Mouse (Mus musculus) myocyte (in vitro differentiated cells): ENCODE data around the gene Cd53. TPM values are rescaled to one million over a fixed set of nuclear protein-coding genes. Genes with fewer than 3 reads are reported as not detected.

Source experiments
- H3K27me3 ChIP-seq: one replicate; pipeline ENCODE4 v1.6.1; 2011; ENCODE audit not compliant: control insufficient read depth, insufficient read depth, insufficient read length
- H3K36me3 ChIP-seq: one replicate; pipeline ENCODE4 v1.6.1; 2011; ENCODE audit not compliant: control insufficient read depth, insufficient read depth
- H3K4me2 ChIP-seq: one replicate; pipeline ENCODE4 v1.6.1; 2011; ENCODE audit warnings: low read depth, control low read depth
- H3K4me3 ChIP-seq: one replicate; pipeline ENCODE4 v1.5.1; 2011; ENCODE audit warnings: mild to moderate bottlenecking, control low read depth, moderate library complexity
- H3K79me2 ChIP-seq: one replicate; pipeline ENCODE4 v1.6.1; 2011; ENCODE audit not compliant: control insufficient read depth, insufficient read depth
- H3ac ChIP-seq: one replicate; pipeline ENCODE4 v1.6.1; 2011; ENCODE audit not compliant: control insufficient read depth, insufficient read length
- CEBPB ChIP-seq: IDR thresholded peaks from 2 replicates; pipeline ENCODE4 v1.6.1; 2011; ENCODE audit warnings: mild to moderate bottlenecking, moderate library complexity; ENCODE audit not compliant: poor library complexity, insufficient read depth, severe bottlenecking
- E2F4 ChIP-seq: IDR thresholded peaks from one replicate; pipeline ENCODE4 v1.6.1; 2011; ENCODE audit warnings: mild to moderate bottlenecking, control low read depth, moderate library complexity; ENCODE audit not compliant: insufficient read depth
- MAX ChIP-seq: IDR thresholded peaks from one replicate; pipeline ENCODE4 v1.6.1; 2011; ENCODE audit warnings: low read depth, mild to moderate bottlenecking, control low read depth
- MYOD1 ChIP-seq, 3 experiments: IDR thresholded peaks; one replicate each; pipeline ENCODE4 v1.6.1; 2011; ENCODE audit warnings: control low read depth in 2 of 3, low read depth in 2 of 3, mild to moderate bottlenecking in 2 of 3, moderate library complexity in 1 of 3; ENCODE audit not compliant: insufficient read length in 2 of 3, control insufficient read depth in 1 of 3
- MYOG ChIP-seq, 3 experiments: IDR thresholded peaks; one replicate each; pipeline ENCODE4 v1.6.1; 2011; ENCODE audit warnings: control low read depth in 2 of 3, low read depth in 2 of 3, mild to moderate bottlenecking in 2 of 3; ENCODE audit not compliant: insufficient read length in 2 of 3, control insufficient read depth in 1 of 3, insufficient read depth in 1 of 3
- POLR2A ChIP-seq: IDR thresholded peaks from one replicate; pipeline ENCODE4 v1.6.1; 2011; ENCODE audit warnings: low read depth, mild to moderate bottlenecking, control low read depth, moderate library complexity; ENCODE audit not compliant: insufficient read length
- POLR2AphosphoS2 ChIP-seq: IDR thresholded peaks from one replicate; pipeline ENCODE4 v1.6.1; 2011; ENCODE audit warnings: low read depth, control low read depth; ENCODE audit not compliant: insufficient read length
- REST ChIP-seq: IDR thresholded peaks from one replicate; pipeline ENCODE4 v1.6.1; 2011; ENCODE audit warnings: mild to moderate bottlenecking, control low read depth, moderate library complexity; ENCODE audit not compliant: insufficient read depth, insufficient read length
- SRF ChIP-seq: IDR thresholded peaks from one replicate; pipeline ENCODE4 v1.6.1; 2011; ENCODE audit warnings: low read depth; ENCODE audit not compliant: control insufficient read depth, insufficient read length
- TCF12 ChIP-seq: IDR thresholded peaks from one replicate; pipeline ENCODE4 v1.6.1; 2011; ENCODE audit warnings: mild to moderate bottlenecking, control low read depth; ENCODE audit not compliant: poor library complexity, insufficient read depth, severe bottlenecking
- TCF3 ChIP-seq: IDR thresholded peaks from one replicate; pipeline ENCODE4 v1.6.1; 2011; ENCODE audit warnings: low read depth, control low read depth; ENCODE audit not compliant: insufficient read length
- USF1 ChIP-seq: IDR thresholded peaks from one replicate; pipeline ENCODE4 v1.6.1; 2011; ENCODE audit warnings: low read depth, mild to moderate bottlenecking, control low read depth, moderate library complexity
- polyA plus RNA-seq: library from polyadenylated mRNA; unstranded; fragments of >200 nt; fragmentation: generic; extraction: Trizol; gene quantifications from one replicate; pipeline ENCODE4 v1.2.1, GENCODE M21; 2012; ENCODE audit warnings: missing spikeins

Gene Cd53
- polyA plus RNA-seq, 1 experiment: 3.4 TPM

- no peak overlapping the region for H3ac ChIP-seq
- no peaks in the 10 kb centered on the region for H3K27me3 ChIP-seq
- no peaks in the 10 kb centered on the region for H3K36me3 ChIP-seq
- TF ChIP-seq TCF3: no peak
- TF ChIP-seq REST: no peak
- no peak for TF ChIP-seq POLR2A
- no peak for TF ChIP-seq USF1
- TF ChIP-seq SRF: no peak
- no peak for TF ChIP-seq E2F4
- H3K4me3 ChIP-seq: no peak overlapping the region
- no peak overlapping the region for H3K4me2 ChIP-seq
- no peaks in the 10 kb centered on the region for H3K79me2 ChIP-seq
These were observed 19.2 kb upstream of the Cd53 start for GRCm38 (mm10) chr3:106808972-106809695.

GRCm38 (mm10) chr3:106798079-106798478 lies 8.1 kb upstream of the Cd53 start:
- TF ChIP-seq POLR2A (no peak), E2F4 (no peak), MYOD1 (IDR thresholded peaks at IDR 0.05; ENCODE audit: control insufficient read depth in 1 of 3, insufficient read length in 2 of 3, low read depth in 2 of 3) (no peak), MYOG (IDR thresholded peaks at IDR 0.05; ENCODE audit: control insufficient read depth in 1 of 3, insufficient read depth in 1 of 3, insufficient read length in 2 of 3, low read depth in 2 of 3) (no peak), SRF (no peak), USF1 (no peak), REST (no peak), TCF3 (no peak), TCF12 (no peak), CEBPB (no peak), POLR2AphosphoS2 (no peak), MAX (no peak)
- Histone ChIP-seq H3K4me2 (no peak overlapping the region), H3ac (no peak overlapping the region), H3K79me2 (no peaks in the 10 kb centered on the region), H3K36me3 (no peaks in the 10 kb centered on the region), H3K4me3 (no peak overlapping the region), H3K27me3 (no peaks in the 10 kb centered on the region)

GRCm38 (mm10) chr3:106788440-106788887 lies 1.5 kb downstream of the Cd53 start:
- Histone ChIP-seq H3K4me3 (no peak overlapping the region), H3K79me2 (no peaks in the 10 kb centered on the region), H3K4me2 (peak overlapping the region; percentile 16), H3ac (no peak overlapping the region), H3K27me3 (no peaks in the 10 kb centered on the region), H3K36me3 (no peaks in the 10 kb centered on the region)
- TF ChIP-seq CEBPB (peak; percentile 59; the same call in 1 of the 2 replicates), TCF12 (peak; percentile 15), POLR2A (no peak)

GRCm38 (mm10) chr3:106787972-106788371 lies 2.0 kb downstream of the Cd53 start:
- H3K36me3 ChIP-seq: no peaks in the 10 kb centered on the region
- no peak for TF ChIP-seq MAX
- no peak for TF ChIP-seq POLR2AphosphoS2
- TF ChIP-seq TCF3: no peak
- TF ChIP-seq TCF12: no peak
- TF ChIP-seq SRF: no peak
- TF ChIP-seq CEBPB: peak; percentile 52; the same call in 1 of the 2 replicates
- no peak for TF ChIP-seq POLR2A
- TF ChIP-seq USF1: peak; percentile 17
- TF ChIP-seq REST: no peak
- no peak for TF ChIP-seq E2F4
- no peak for TF ChIP-seq MYOD1 (IDR thresholded peaks at IDR 0.05; ENCODE audit: control insufficient read depth in 1 of 3, insufficient read length in 2 of 3, low read depth in 2 of 3)
- no peak for TF ChIP-seq MYOG (IDR thresholded peaks at IDR 0.05; ENCODE audit: control insufficient read depth in 1 of 3, insufficient read depth in 1 of 3, insufficient read length in 2 of 3, low read depth in 2 of 3)
- no peaks in the 10 kb centered on the region for H3K27me3 ChIP-seq
- peak overlapping the region; percentile 20 for H3K4me2 ChIP-seq
- H3K79me2 ChIP-seq: no peaks in the 10 kb centered on the region
- no peak overlapping the region for H3K4me3 ChIP-seq
- no peak overlapping the region for H3ac ChIP-seq

- no peaks in the 10 kb centered on the region for H3K79me2 ChIP-seq
- no peaks in the 10 kb centered on the region for H3K36me3 ChIP-seq
- TF ChIP-seq REST (no peak), CEBPB (no peak; the same call in 1 of the 2 replicates), USF1 (no peak), MAX (no peak), E2F4 (no peak), MYOD1 (IDR thresholded peaks at IDR 0.05; ENCODE audit: control insufficient read depth in 1 of 3, insufficient read length in 2 of 3, low read depth in 2 of 3) (no peak), SRF (no peak), POLR2AphosphoS2 (no peak), MYOG (IDR thresholded peaks at IDR 0.05; ENCODE audit: control insufficient read depth in 1 of 3, insufficient read depth in 1 of 3, insufficient read length in 2 of 3, low read depth in 2 of 3) (no peak), POLR2A (no peak), TCF12 (no peak), TCF3 (no peak)
- H3K27me3 ChIP-seq: no peaks in the 10 kb centered on the region
- no peak overlapping the region for H3ac ChIP-seq
- no peak overlapping the region for H3K4me3 ChIP-seq
- peak overlapping the region; percentile 57 for H3K4me2 ChIP-seq
These were observed 4.8 kb downstream of the Cd53 start for GRCm38 (mm10) chr3:106785130-106785529.
